Mouse (Mus musculus) CH12.LX (cell line): ENCODE results near the gene Rptor. TPM values are rescaled to one million over a fixed set of nuclear protein-coding genes. Genes with fewer than 3 reads are reported as not detected.

ENCODE experiments used
- DNase-seq: peaks from one replicate; pipeline ENCODE4 v3.0.0-alpha.2; 2013; ENCODE audit errors: extremely low read depth
- H3K27ac ChIP-seq: 2 replicates; pipeline ENCODE4 v1.5.1; 2012; ENCODE audit warnings: low read depth, mild to moderate bottlenecking, control low read depth, moderate library complexity; ENCODE audit not compliant: insufficient read depth
- H3K27me3 ChIP-seq: replicated peaks from 2 replicates; pipeline ENCODE3; 2012; ENCODE audit warnings: inconsistent platforms
- H3K36me3 ChIP-seq, 2 experiments: replicated peaks in 1 of 2; 2 replicates each; pipeline versions ENCODE3 to v1.6.1; 2012; ENCODE audit warnings: inconsistent platforms in 1 of 2, low read length in 1 of 2, mild to moderate bottlenecking in 1 of 2, mixed read lengths in 1 of 2, moderate library complexity in 1 of 2; ENCODE audit not compliant: control insufficient read depth in 1 of 2, insufficient read depth in 1 of 2
- H3K4me1 ChIP-seq, 2 experiments: 2 replicates each; pipeline ENCODE4 v1.6.1; 2012; ENCODE audit warnings: inconsistent platforms in 1 of 2, moderate library complexity in 1 of 2; ENCODE audit not compliant: insufficient read depth in 2 of 2, control insufficient read depth in 1 of 2
- H3K4me2 ChIP-seq: 2 replicates; pipeline ENCODE4 v1.6.1; 2012; ENCODE audit warnings: low read depth, mild to moderate bottlenecking, control low read depth; ENCODE audit not compliant: poor library complexity, insufficient read depth, severe bottlenecking
- H3K4me3 ChIP-seq, 3 experiments: fragments of 150-350 bp in 1 of 3; sonication (generic) in 1 of 3; replicated peaks in 1 of 3; 2 replicates each; pipeline versions ENCODE3 to v1.5.1; 2011 to 2012; ENCODE audit warnings: low read depth in 2 of 3, low read length in 2 of 3, mild to moderate bottlenecking in 2 of 3, moderate library complexity in 2 of 3, control low read depth in 1 of 3, improper control_type of control experiment in 1 of 3, inconsistent platforms in 1 of 3, mixed read lengths in 1 of 3; ENCODE audit not compliant: poor library complexity in 1 of 3
- H3K79me2 ChIP-seq: replicated peaks from 2 replicates; pipeline ENCODE4 v1.6.1; 2012; ENCODE audit warnings: mild to moderate bottlenecking, moderate library complexity; ENCODE audit not compliant: control insufficient read depth, poor library complexity, insufficient read depth, severe bottlenecking; ENCODE audit errors: extremely low read depth
- H3K9ac ChIP-seq: 2 replicates; pipeline ENCODE4 v1.6.1; 2012; ENCODE audit warnings: low read depth, mild to moderate bottlenecking, control low read depth, moderate library complexity; ENCODE audit not compliant: insufficient read depth
- H3K9me3 ChIP-seq: replicated peaks from 2 replicates; pipeline ENCODE3; 2012; ENCODE audit warnings: low read length, inconsistent platforms, mixed read lengths
- BHLHE40 ChIP-seq: IDR thresholded peaks from 2 replicates; pipeline ENCODE4 v1.6.1; 2011; ENCODE audit warnings: mild to moderate bottlenecking, low read depth, low read length, improper control_type of control experiment
- CHD1 ChIP-seq: IDR thresholded peaks from 2 replicates; pipeline ENCODE4 v1.6.1; 2012; ENCODE audit warnings: low read depth, low read length, improper control_type of control experiment, inconsistent platforms
- CHD2 ChIP-seq: IDR thresholded peaks from 2 replicates; pipeline ENCODE4 v1.6.1; 2011; ENCODE audit warnings: low read length, improper control_type of control experiment
- CTCF ChIP-seq, 2 experiments: IDR thresholded peaks in 1 of 2; conservative IDR thresholded peaks in 1 of 2; 2 replicates each; pipeline ENCODE4 v1.5.1; 2011 to 2012; ENCODE audit warnings: low read depth in 2 of 2, low read length in 2 of 2, improper control_type of control experiment in 1 of 2, inconsistent platforms in 1 of 2, mild to moderate bottlenecking in 1 of 2, moderate library complexity in 1 of 2
- EP300 ChIP-seq: IDR thresholded peaks from 2 replicates; pipeline ENCODE4 v1.6.1; 2011; ENCODE audit warnings: low read length, improper control_type of control experiment
- GABPA ChIP-seq: IDR thresholded peaks from 2 replicates; pipeline ENCODE4 v1.6.1; 2012; ENCODE audit warnings: low read depth, low read length, improper control_type of control experiment, inconsistent platforms; ENCODE audit not compliant: insufficient replicate concordance
- KAT2A ChIP-seq: IDR thresholded peaks from 2 replicates; pipeline ENCODE4 v1.6.1; 2012; ENCODE audit warnings: low read length, improper control_type of control experiment, inconsistent platforms; ENCODE audit not compliant: insufficient replicate concordance
- MAX ChIP-seq: IDR thresholded peaks from 2 replicates; pipeline ENCODE4 v1.6.1; 2011; ENCODE audit warnings: low read length, improper control_type of control experiment
- MAZ ChIP-seq: IDR thresholded peaks from 2 replicates; pipeline ENCODE4 v1.6.1; 2012; ENCODE audit warnings: low read depth, mild to moderate bottlenecking, inconsistent platforms, low read length, improper control_type of control experiment, moderate library complexity
- NRF1 ChIP-seq: IDR thresholded peaks from 2 replicates; pipeline ENCODE4 v1.6.1; 2014; ENCODE audit warnings: low read depth, mild to moderate bottlenecking, inconsistent platforms, low read length, improper control_type of control experiment, moderate library complexity
- PAX5 ChIP-seq: IDR thresholded peaks from 2 replicates; pipeline ENCODE4 v1.6.1; 2012; ENCODE audit warnings: low read length, inconsistent platforms, mixed read lengths
- POLR2A ChIP-seq: IDR thresholded peaks from 2 replicates; pipeline ENCODE4 v1.6.1; 2011; ENCODE audit warnings: low read depth, mild to moderate bottlenecking, improper control_type of control experiment, low read length
- POLR2AphosphoS2 ChIP-seq: IDR thresholded peaks from 2 replicates; pipeline ENCODE4 v1.6.1; 2011; ENCODE audit warnings: low read depth, low read length, improper control_type of control experiment
- RCOR1 ChIP-seq: conservative IDR thresholded peaks from 2 replicates; pipeline ENCODE4 v1.6.1; 2012; ENCODE audit warnings: low read depth, mild to moderate bottlenecking, inconsistent platforms, low read length, improper control_type of control experiment
- USF2 ChIP-seq: conservative IDR thresholded peaks from 2 replicates; pipeline ENCODE4 v1.6.1; 2011; ENCODE audit warnings: low read depth, low read length, improper control_type of control experiment
- dilution Hi-C: fragments of 300-500 bp; cut with MboI; formaldehyde crosslinking; loops from 2 replicates; pipeline ENCODE4 v1.14.3; 2020; ENCODE audit warnings: low sequenced_read_pairs; ENCODE audit not compliant: extremely low pct_unique_long_range_greater_than_20kb, extremely low pct_ligation_motif_present
- in situ Hi-C: fragments of 300-500 bp; cut with MboI; formaldehyde crosslinking; loops from 3 replicates; pipeline ENCODE4 v1.14.3; 2019; ENCODE audit warnings: low sequenced_read_pairs, low pct_ligation_motif_present, low pct_unique_long_range_greater_than_20kb, mixed read lengths
- polyA plus RNA-seq: library from polyadenylated mRNA; unstranded; fragments of >175 nt; gene quantifications from 2 replicates; pipeline ENCODE4 v1.2.1, GENCODE M21; 2012; ENCODE audit warnings: low read depth; ENCODE audit not compliant: insufficient read length
- total RNA-seq, 2 experiments: library from RNA; depleted of rRNA; stranded (reverse); fragments of 300-350 nt in 1 of 2; fragments of >200 nt in 1 of 2; gene quantifications; 2 replicates each; pipeline ENCODE4 v1.2.3; 2012 to 2014

Gene Rptor
- total and polyA plus RNA-seq, 3 experiments = 10.3 to 33.1 (median 26.7) TPM

- H3K9me3 ChIP-seq = no peaks in the 10 kb centered on the region
- in situ Hi-C loops (no loop called here), dilution Hi-C loops (no loop called here)
- H3K27me3 ChIP-seq = no peaks in the 10 kb centered on the region
- peaks cover 68 to 91% of the 10 kb centered on the region in 2 experiments for H3K36me3 ChIP-seq
- H3K79me2 ChIP-seq = no peaks in the 10 kb centered on the region
- no peak overlapping the region for H3K27ac ChIP-seq
- H3K4me3 ChIP-seq = no peak overlapping the region
- H3K4me2 ChIP-seq = no peak overlapping the region
- peaks cover 0 to 12% of the 10 kb centered on the region in 2 experiments; a peak in 1 of 4 replicates for H3K4me1 ChIP-seq
- H3K9ac ChIP-seq = no peak overlapping the region
- TF ChIP-seq BHLHE40 (no peak), EP300 (no peak), GABPA (no peak), NRF1 (no peak), POLR2AphosphoS2 (no peak), CHD2 (no peak), USF2 (no peak), MAZ (no peak), RCOR1 (no peak), POLR2A (no peak), CTCF (conservative IDR thresholded peaks at IDR 0.05 in 1 of 2, IDR thresholded peaks at IDR 0.05 in 1 of 2; ENCODE audit: low read depth in 2 of 2, low read length in 2 of 2) (no peak)
- DNase-seq = no peak
These were observed 245.5 kb downstream of the Rptor start for GRCm38 (mm10) chr11:119848189-119848588.

DNA sequence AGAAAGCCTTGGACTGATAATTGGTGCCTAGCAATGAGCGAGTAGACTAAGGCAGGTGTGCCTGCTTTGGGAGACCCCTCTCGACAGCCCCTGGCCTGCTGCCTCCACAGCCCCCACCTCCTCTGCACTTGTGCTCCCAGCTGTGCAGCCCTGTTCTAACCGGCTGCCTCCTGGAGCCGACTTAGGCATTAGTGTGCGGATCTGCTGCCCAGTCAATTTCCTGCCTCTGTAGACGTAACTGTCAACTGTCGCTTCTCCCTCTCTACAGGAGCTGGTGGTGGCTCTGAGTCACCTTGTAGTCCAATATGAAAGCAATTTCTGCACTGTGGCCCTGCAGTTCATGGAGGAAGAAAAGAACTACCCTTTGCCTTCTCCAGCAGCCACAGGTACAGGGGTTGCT lies 253.3 kb downstream of the Rptor start:
- H3K4me3 ChIP-seq = no peak overlapping the region
- H3K9me3 ChIP-seq = no peaks in the 10 kb centered on the region
- no peaks in the 10 kb centered on the region for H3K79me2 ChIP-seq
- H3K27ac ChIP-seq = no peak overlapping the region
- dilution Hi-C loops = no loop called here
- no peaks in the 10 kb centered on the region; a peak in 1 of 4 replicates for H3K4me1 ChIP-seq
- DNase-seq = no peak
- in situ Hi-C loops = no loop called here
- no peak overlapping the region for H3K9ac ChIP-seq
- H3K36me3 ChIP-seq = peaks cover 62 to 96% of the 10 kb centered on the region in 2 experiments
- H3K27me3 ChIP-seq = no peaks in the 10 kb centered on the region
- no peak overlapping the region for H3K4me2 ChIP-seq
- no peak for TF ChIP-seq PAX5
- TF ChIP-seq USF2 = no peak
- TF ChIP-seq KAT2A = no peak
- no peak for TF ChIP-seq CHD1
- TF ChIP-seq GABPA = no peak
- no peak for TF ChIP-seq POLR2AphosphoS2
- TF ChIP-seq MAX = no peak
- TF ChIP-seq RCOR1 = no peak
- TF ChIP-seq, all 38 proteins: peak for 0
